Mouse (Mus musculus): ENCODE measurements at regions not wholly inside any gene's neighbourhood (a gene's known extent, or its start where the extent isn't known, plus 50 kb on each side); places are given as distances from the start of the nearest gene placed in this dataset.

DNA sequence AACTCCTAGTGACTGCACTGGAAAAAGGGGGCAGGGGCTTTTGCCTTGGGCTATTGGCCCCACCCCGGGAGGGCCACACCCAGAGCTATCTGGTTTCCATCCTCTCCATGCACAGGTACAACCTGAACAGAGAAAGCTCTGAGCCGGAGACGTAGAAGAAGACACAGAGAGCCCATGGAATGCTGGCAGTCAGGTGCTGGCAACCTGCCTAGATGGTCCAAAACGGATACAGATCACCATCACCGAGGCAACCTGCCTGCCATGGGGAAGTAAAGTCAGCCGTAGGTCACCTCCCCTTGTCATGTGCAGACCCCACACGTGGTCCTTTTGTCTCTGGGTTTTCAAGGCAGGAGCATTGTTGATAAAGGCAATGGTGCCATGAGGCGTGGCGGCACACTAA is 164.0 kb downstream of the Cct6b start:
- Histone ChIP-seq H3K27me3 (ENCODE audit: control insufficient read depth in 1 of 2, insufficient read depth in 2 of 2, low read length in 2 of 2) (no peaks in the 10 kb centered on the region), H3K9me3 (replicated peaks; ENCODE audit: insufficient read depth, low read length) (no peaks in the 10 kb centered on the region), H3K4me3 (ENCODE audit: control insufficient read depth in 1 of 2, insufficient read depth in 1 of 2, low read depth in 2 of 2, low read length in 2 of 2) (no peak overlapping the region), H3K4me1 (ENCODE audit: control insufficient read depth in 1 of 2, insufficient read depth in 2 of 2, low read length in 2 of 2) (no peaks in the 10 kb centered on the region), H3K79me2 (ENCODE audit: control insufficient read depth, insufficient read depth, low read length, poor library complexity) (no peaks in the 10 kb centered on the region), H3K9ac (ENCODE audit: control insufficient read depth, low read depth, low read length, poor library complexity, severe bottlenecking) (no peak overlapping the region), H3K36me3 (ENCODE audit: control insufficient read depth in 1 of 2, insufficient read depth in 2 of 2, low read length in 2 of 2) (no peaks in the 10 kb centered on the region), H3K27ac (ENCODE audit: control insufficient read depth, low read depth, low read length) (no peak overlapping the region)
- no peak for TF ChIP-seq ETS1 (IDR thresholded peaks at IDR 0.05; ENCODE audit: low read depth, low read length)
- no peak for DNase-seq (ENCODE audit: low read depth, low spot score)

DNA sequence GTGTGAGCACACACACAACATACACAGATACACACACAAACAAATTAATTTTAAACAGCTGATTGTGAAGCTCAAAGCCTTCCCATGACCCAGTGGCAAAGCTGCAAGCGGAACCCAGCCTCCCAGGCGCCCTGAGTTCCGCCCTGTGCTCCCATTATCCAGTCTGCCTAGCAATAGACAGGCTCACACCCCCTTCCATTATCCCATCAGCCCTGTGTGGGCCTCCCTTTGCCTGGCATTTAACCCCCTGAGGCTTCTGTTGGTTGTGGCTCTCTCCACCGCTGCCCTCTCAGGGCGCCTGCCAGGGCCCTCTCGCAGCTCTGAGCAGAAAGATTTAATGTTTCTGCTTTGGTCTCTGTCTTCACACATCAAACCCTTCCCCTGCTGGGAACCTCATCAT is 166.4 kb downstream of the Cct6b start:
- no peak for DNase-seq (ENCODE audit: low read depth, low spot score)
- H3K4me3 ChIP-seq (ENCODE audit: control insufficient read depth in 1 of 2, insufficient read depth in 1 of 2, low read depth in 2 of 2, low read length in 2 of 2) = no peak overlapping the region
- H3K27ac ChIP-seq (ENCODE audit: control insufficient read depth, low read depth, low read length) = no peak overlapping the region
- no peaks in the 10 kb centered on the region for H3K27me3 ChIP-seq (ENCODE audit: control insufficient read depth in 1 of 2, insufficient read depth in 2 of 2, low read length in 2 of 2)
- no peak for TF ChIP-seq CHD1 (IDR thresholded peaks at IDR 0.05; ENCODE audit: low read depth, low read length)
- no peak for TF ChIP-seq EP300 (IDR thresholded peaks at IDR 0.05; ENCODE audit: low read depth in 1 of 2, low read length in 2 of 2)
- TF ChIP-seq JUND (IDR thresholded peaks at IDR 0.05; ENCODE audit: low read depth, low read length) = no peak
- TF ChIP-seq ZNF384 (IDR thresholded peaks at IDR 0.05; ENCODE audit: low read depth, low read length) = no peak
- TF ChIP-seq E2F4 (IDR thresholded peaks at IDR 0.05; ENCODE audit: borderline replicate concordance, low read depth, low read length) = no peak
- TF ChIP-seq MAZ (IDR thresholded peaks at IDR 0.05; ENCODE audit: low read depth, low read length) = no peak
- TF ChIP-seq ELF1 (IDR thresholded peaks at IDR 0.05; ENCODE audit: low read depth, low read length) = no peak
- no peak for TF ChIP-seq TAL1 (IDR thresholded peaks at IDR 0.05; ENCODE audit: low read length)
- no peak for TF ChIP-seq USF1 (IDR thresholded peaks at IDR 0.05; ENCODE audit: low read depth, low read length)
- no peaks in the 10 kb centered on the region for H3K79me2 ChIP-seq (ENCODE audit: control insufficient read depth, insufficient read depth, low read length, poor library complexity)
- no peak overlapping the region for H3K9ac ChIP-seq (ENCODE audit: control insufficient read depth, low read depth, low read length, poor library complexity, severe bottlenecking)
- H3K4me1 ChIP-seq (ENCODE audit: control insufficient read depth in 1 of 2, insufficient read depth in 2 of 2, low read length in 2 of 2) = no peaks in the 10 kb centered on the region
- no peaks in the 10 kb centered on the region for H3K36me3 ChIP-seq (ENCODE audit: control insufficient read depth in 1 of 2, insufficient read depth in 2 of 2, low read length in 2 of 2)
- no peaks in the 10 kb centered on the region for H3K9me3 ChIP-seq (replicated peaks; ENCODE audit: insufficient read depth, low read length)

DNA sequence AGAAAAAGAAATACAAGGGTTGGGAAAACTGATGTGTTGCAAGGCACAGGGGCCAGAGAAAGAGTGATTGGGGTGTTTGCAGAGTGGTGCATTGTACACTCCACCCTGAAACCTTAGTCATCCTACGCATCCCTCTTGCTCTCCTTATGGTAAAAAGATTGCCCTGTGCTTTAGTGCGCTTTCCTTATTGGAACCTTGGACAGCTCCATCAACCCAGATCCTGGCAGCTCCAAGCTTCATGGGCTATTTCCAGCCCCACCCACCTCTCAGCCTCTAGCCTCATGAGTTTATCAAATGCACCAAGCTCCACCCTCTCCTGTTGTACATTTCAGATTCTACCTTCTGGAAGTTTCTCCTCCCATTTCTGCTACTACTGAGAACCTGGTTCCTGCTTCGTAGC is 167.3 kb downstream of the Cct6b start:
- Histone ChIP-seq H3K4me1 (ENCODE audit: control insufficient read depth in 1 of 2, insufficient read depth in 2 of 2, low read length in 2 of 2) (no peaks in the 10 kb centered on the region), H3K79me2 (ENCODE audit: control insufficient read depth, insufficient read depth, low read length, poor library complexity) (no peaks in the 10 kb centered on the region), H3K4me3 (ENCODE audit: control insufficient read depth in 1 of 2, insufficient read depth in 1 of 2, low read depth in 2 of 2, low read length in 2 of 2) (no peak overlapping the region), H3K9ac (ENCODE audit: control insufficient read depth, low read depth, low read length, poor library complexity, severe bottlenecking) (no peak overlapping the region), H3K27ac (ENCODE audit: control insufficient read depth, low read depth, low read length) (no peak overlapping the region), H3K27me3 (ENCODE audit: control insufficient read depth in 1 of 2, insufficient read depth in 2 of 2, low read length in 2 of 2) (no peaks in the 10 kb centered on the region), H3K36me3 (ENCODE audit: control insufficient read depth in 1 of 2, insufficient read depth in 2 of 2, low read length in 2 of 2) (no peaks in the 10 kb centered on the region), H3K9me3 (replicated peaks; ENCODE audit: insufficient read depth, low read length) (no peaks in the 10 kb centered on the region)
- peak; percentile 6 for DNase-seq (ENCODE audit: low read depth, low spot score)
- no peak for TF ChIP-seq JUND (IDR thresholded peaks at IDR 0.05; ENCODE audit: low read depth, low read length)
- TF ChIP-seq RCOR1 (IDR thresholded peaks at IDR 0.05; ENCODE audit: low read depth, low read length) = no peak
- no peak for TF ChIP-seq MXI1 (IDR thresholded peaks at IDR 0.05; ENCODE audit: low read depth, low read length)
- TF ChIP-seq MEF2A (IDR thresholded peaks at IDR 0.05; ENCODE audit: extremely low read depth, insufficient replicate concordance, low read depth, low read length, poor library complexity, severe bottlenecking) = no peak
- TF ChIP-seq NRF1 (IDR thresholded peaks at IDR 0.05; ENCODE audit: insufficient read depth, low read depth, low read length, poor library complexity, severe bottlenecking) = no peak
- no peak for TF ChIP-seq ZMIZ1 (IDR thresholded peaks at IDR 0.05; ENCODE audit: low read depth, low read length)
- TF ChIP-seq MYB (IDR thresholded peaks at IDR 0.05; ENCODE audit: low read depth, low read length) = no peak
- no peak for TF ChIP-seq USF2 (IDR thresholded peaks at IDR 0.05; ENCODE audit: borderline replicate concordance in 1 of 2, insufficient read depth in 1 of 2, low read depth in 1 of 2, low read length in 2 of 2)
- no peak for TF ChIP-seq CHD1 (IDR thresholded peaks at IDR 0.05; ENCODE audit: low read depth, low read length)
- no peak for TF ChIP-seq ZNF384 (IDR thresholded peaks at IDR 0.05; ENCODE audit: low read depth, low read length)
- no peak for TF ChIP-seq ETS1 (IDR thresholded peaks at IDR 0.05; ENCODE audit: low read depth, low read length)
- no peak for TF ChIP-seq HCFC1 (IDR thresholded peaks at IDR 0.05; ENCODE audit: low read depth, low read length)
- TF ChIP-seq USF1 (IDR thresholded peaks at IDR 0.05; ENCODE audit: low read depth, low read length) = no peak
- TF ChIP-seq E2F4 (IDR thresholded peaks at IDR 0.05; ENCODE audit: borderline replicate concordance, low read depth, low read length) = no peak
- no peak for TF ChIP-seq GABPA (IDR thresholded peaks at IDR 0.05; ENCODE audit: low read depth, low read length)
- no peak for TF ChIP-seq CTCF (IDR thresholded peaks at IDR 0.05 in 2 of 3, conservative IDR thresholded peaks at IDR 0.05 in 1 of 3; ENCODE audit: control insufficient read depth in 1 of 3, insufficient read depth in 1 of 3, low read depth in 2 of 3, low read length in 3 of 3, poor library complexity in 1 of 3, severe bottlenecking in 1 of 3)

Measured in MEL (cell line).